Mouse (Mus musculus): ENCODE data around the gene Lhfpl3. TPM values are rescaled to one million over a fixed set of nuclear protein-coding genes. Genes with fewer than 3 reads are reported as not detected.

The Lhfpl3 gene
- polyA plus RNA-seq, 1 experiment from 2014 or later = 22.4 TPM

DNA sequence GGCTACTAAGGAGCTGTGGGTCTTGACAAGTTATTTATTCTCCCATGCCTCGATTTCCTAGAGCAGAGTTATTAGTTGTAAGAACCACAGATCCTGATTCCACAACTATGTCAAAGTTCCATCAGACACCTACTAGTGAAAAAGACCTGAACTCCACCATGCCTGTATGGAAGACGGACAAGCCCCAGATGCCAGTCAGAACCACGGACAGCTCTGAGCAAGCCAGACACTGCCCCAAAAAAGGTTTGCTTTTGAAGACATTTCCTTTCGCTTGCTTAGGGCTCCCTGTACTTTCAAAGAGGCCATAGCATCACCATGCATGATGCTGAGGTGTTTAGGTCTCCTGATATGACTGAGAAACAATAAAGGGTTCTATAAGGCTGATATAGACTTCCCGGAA lies 197.4 kb downstream of the Lhfpl3 start:
- no peaks in the 10 kb centered on the region for H3K9me3 ChIP-seq
- H3K9ac ChIP-seq = no peak overlapping the region
- H3K4me2 ChIP-seq = no peak overlapping the region
- no peak overlapping the region for H3K4me3 ChIP-seq
- no peak for ATAC-seq (ENCODE audit: low FRiP score, low read depth)
- H3K4me1 ChIP-seq (replicated peaks) = no peaks in the 10 kb centered on the region
- no peak overlapping the region for H3K27ac ChIP-seq (replicated peaks)
- WGBS = 73% methylated on average over 5 of the region's 5 CpGs
- no peaks in the 10 kb centered on the region for H3K27me3 ChIP-seq
- no peaks in the 10 kb centered on the region for H3K36me3 ChIP-seq

- no peak overlapping the region for H3K4me3 ChIP-seq
- no peak overlapping the region for H3K9ac ChIP-seq
- H3K4me2 ChIP-seq = no peak overlapping the region
- 77% methylated on average over 6 of the region's 6 CpGs for WGBS
- no peaks in the 10 kb centered on the region for H3K9me3 ChIP-seq
- no peaks in the 10 kb centered on the region for H3K36me3 ChIP-seq
- H3K27ac ChIP-seq (replicated peaks) = no peak overlapping the region
- no peak for ATAC-seq (ENCODE audit: low FRiP score, low read depth)
- no peaks in the 10 kb centered on the region for H3K4me1 ChIP-seq (replicated peaks)
- H3K27me3 ChIP-seq = no peaks in the 10 kb centered on the region
Observed at GRCm38 (mm10) chr5:22963300-22963699, 217.4 kb downstream of the Lhfpl3 start.

DNA sequence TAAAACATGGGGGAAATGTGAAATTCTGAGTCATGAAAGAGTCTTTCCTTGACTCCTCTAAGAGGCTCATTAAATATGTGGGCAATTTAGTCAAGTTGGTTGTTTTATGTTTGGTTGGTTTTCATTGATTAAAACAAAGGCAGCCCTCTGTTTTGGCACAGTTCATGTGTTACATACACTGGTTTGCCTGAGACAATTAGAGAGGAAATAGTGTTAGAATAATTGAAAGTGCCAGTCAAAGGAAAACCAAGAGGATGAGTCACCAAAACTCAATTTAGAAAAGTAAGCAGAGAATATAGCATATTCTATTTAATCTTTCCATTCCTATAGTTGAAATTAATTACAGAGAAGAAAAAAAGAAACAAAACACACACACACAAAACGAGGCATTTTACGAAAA lies 240.9 kb downstream of the Lhfpl3 start:
- Histone ChIP-seq H3K9me3 (no peaks in the 10 kb centered on the region), H3K9ac (no peak overlapping the region), H3K4me2 (no peak overlapping the region), H3K27me3 (no peaks in the 10 kb centered on the region), H3K36me3 (no peaks in the 10 kb centered on the region), H3K27ac (replicated peaks) (no peak overlapping the region), H3K4me3 (no peak overlapping the region), H3K4me1 (replicated peaks) (no peaks in the 10 kb centered on the region)
- no peak for ATAC-seq (ENCODE audit: low FRiP score, low read depth)
- WGBS = 90% methylated on average over 2 of the region's 2 CpGs

GRCm38 (mm10) chr5:22999811-23000210 lies 254.0 kb downstream of the Lhfpl3 start:
- Histone ChIP-seq H3K36me3 (no peaks in the 10 kb centered on the region), H3K4me2 (no peak overlapping the region), H3K27me3 (no peaks in the 10 kb centered on the region), H3K9me3 (no peaks in the 10 kb centered on the region), H3K9ac (no peak overlapping the region), H3K4me1 (replicated peaks) (peaks cover 6% of the 10 kb centered on the region; the same call in 1 of the 2 replicates), H3K27ac (replicated peaks) (no peak overlapping the region), H3K4me3 (no peak overlapping the region)
- ATAC-seq (ENCODE audit: low FRiP score, low read depth) = peak; percentile 59; the same call in 1 of the 2 replicates
- WGBS = 56% methylated on average over 3 of the region's 3 CpGs

- Histone ChIP-seq H3K4me2 (no peak overlapping the region), H3K9ac (no peak overlapping the region), H3K9me3 (no peaks in the 10 kb centered on the region), H3K4me1 (replicated peaks) (peaks cover 6% of the 10 kb centered on the region; the same call in 1 of the 2 replicates), H3K27ac (replicated peaks) (no peak overlapping the region), H3K27me3 (no peaks in the 10 kb centered on the region), H3K4me3 (no peak overlapping the region), H3K36me3 (no peaks in the 10 kb centered on the region)
- ATAC-seq (ENCODE audit: low FRiP score, low read depth) = peak; percentile 73; the same call in 1 of the 2 replicates
- WGBS = 73% methylated on average over 2 of the region's 2 CpGs
Observed at GRCm38 (mm10) chr5:23003123-23003797, 257.4 kb downstream of the Lhfpl3 start.

- Histone ChIP-seq H3K9me3 (no peaks in the 10 kb centered on the region), H3K4me3 (no peak overlapping the region), H3K27me3 (no peaks in the 10 kb centered on the region), H3K27ac (replicated peaks) (no peak overlapping the region), H3K9ac (no peak overlapping the region), H3K4me1 (replicated peaks) (peaks cover 6% of the 10 kb centered on the region; the same call in 1 of the 2 replicates), H3K36me3 (no peaks in the 10 kb centered on the region), H3K4me2 (no peak overlapping the region)
- ATAC-seq (ENCODE audit: low FRiP score, low read depth) = no peak
- 79% methylated on average over 1 of the region's 1 CpGs for WGBS
Observed at GRCm38 (mm10) chr5:23006207-23006606, 260.3 kb downstream of the Lhfpl3 start.

DNA sequence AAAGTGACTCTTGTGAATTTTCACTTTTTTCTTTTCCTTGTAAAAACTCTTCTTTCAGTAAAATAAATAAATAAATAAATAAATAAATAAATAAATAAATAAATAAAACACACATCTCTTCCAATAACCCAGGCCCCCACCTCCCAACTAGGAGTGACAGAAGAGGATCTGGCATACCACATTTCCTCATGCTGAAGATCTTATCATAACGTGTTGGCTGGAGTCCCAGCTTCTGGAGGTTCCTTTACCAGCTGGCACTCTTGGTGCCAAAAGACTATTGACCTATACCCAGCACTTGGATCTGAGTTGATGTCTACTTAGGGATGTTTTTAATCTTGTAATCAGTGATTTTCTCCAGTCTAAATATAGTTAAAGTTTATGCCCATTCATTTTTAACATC lies 264.6 kb downstream of the Lhfpl3 start:
- 69% methylated on average over 1 of the region's 1 CpGs for WGBS

GRCm38 (mm10) chr5:23013997-23014396 lies 268.1 kb downstream of the Lhfpl3 start:
- Histone ChIP-seq H3K27ac (replicated peaks) (0 out of 2 replicates have a peak overlapping the region, but pooled peaks have one; percentile 3), H3K36me3 (no peaks in the 10 kb centered on the region), H3K4me1 (replicated peaks) (no peaks in the 10 kb centered on the region), H3K9me3 (no peaks in the 10 kb centered on the region), H3K4me2 (no peak overlapping the region), H3K4me3 (no peak overlapping the region), H3K9ac (no peak overlapping the region), H3K27me3 (no peaks in the 10 kb centered on the region)
- no peak for ATAC-seq (ENCODE audit: low FRiP score, low read depth)

More for the DNA sequence above, 264.6 kb downstream of the Lhfpl3 start:
- no peak for ATAC-seq (ENCODE audit: low FRiP score, low read depth)
- H3K9ac ChIP-seq = no peak overlapping the region
- H3K36me3 ChIP-seq = no peaks in the 10 kb centered on the region
- H3K4me1 ChIP-seq (replicated peaks) = no peaks in the 10 kb centered on the region
- no peaks in the 10 kb centered on the region for H3K9me3 ChIP-seq
- H3K27me3 ChIP-seq = no peaks in the 10 kb centered on the region
- no peak overlapping the region for H3K4me2 ChIP-seq
- H3K4me3 ChIP-seq = no peak overlapping the region
- H3K27ac ChIP-seq (replicated peaks) = no peak overlapping the region

GRCm38 (mm10) chr5:23015587-23016335 lies 269.9 kb downstream of the Lhfpl3 start:
- Histone ChIP-seq H3K36me3 (no peaks in the 10 kb centered on the region), H3K4me1 (replicated peaks) (no peaks in the 10 kb centered on the region), H3K9ac (no peak overlapping the region), H3K4me2 (no peak overlapping the region), H3K27me3 (no peaks in the 10 kb centered on the region), H3K27ac (replicated peaks) (no peak overlapping the region), H3K4me3 (no peak overlapping the region), H3K9me3 (no peaks in the 10 kb centered on the region)
- ATAC-seq (ENCODE audit: low FRiP score, low read depth) = no peak
- WGBS = 79% methylated on average over 8 of the region's 8 CpGs

DNA sequence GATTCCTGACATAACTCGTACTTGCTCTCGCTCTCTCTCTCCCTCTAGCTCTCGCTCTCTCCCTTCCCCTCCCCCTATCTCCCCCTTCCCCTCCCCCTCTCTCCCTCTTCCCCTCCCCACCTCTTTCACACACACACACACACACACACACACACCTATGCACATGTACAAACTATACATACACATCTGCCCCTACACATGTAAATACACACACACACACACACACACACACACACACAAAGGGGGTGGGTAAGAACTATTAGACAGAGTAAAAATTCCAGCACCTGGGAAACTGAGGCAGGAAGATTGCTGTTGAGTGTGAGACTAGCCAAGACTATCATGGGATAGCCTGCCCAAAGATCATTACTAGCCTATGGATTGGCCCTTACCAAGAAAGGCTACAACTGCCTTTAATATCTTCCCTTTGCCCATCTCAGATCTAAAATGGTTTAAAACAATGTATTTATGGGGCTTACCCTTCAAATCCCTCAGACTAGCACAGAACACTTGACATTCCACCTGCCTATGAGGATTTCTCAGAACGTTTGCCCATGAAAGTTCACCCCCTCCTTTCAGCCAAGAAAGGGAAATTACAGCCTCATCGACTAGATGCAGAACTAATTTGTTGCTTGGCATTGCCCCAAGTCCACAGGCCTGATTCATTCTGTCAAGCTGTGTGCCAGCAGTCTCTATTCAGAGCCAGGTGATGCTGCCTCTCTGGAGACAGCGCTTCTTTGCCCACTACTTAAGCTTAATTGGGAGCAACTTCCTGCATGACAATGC lies 289.3 kb downstream of the Lhfpl3 start:
- H3K9ac ChIP-seq = no peak overlapping the region
- H3K36me3 ChIP-seq = no peaks in the 10 kb centered on the region
- peak; percentile 82 for ATAC-seq (ENCODE audit: low FRiP score, low read depth)
- H3K27ac ChIP-seq (replicated peaks) = no peak overlapping the region
- no peaks in the 10 kb centered on the region for H3K9me3 ChIP-seq
- WGBS = 60% methylated on average over 6 of the region's 6 CpGs
- H3K4me1 ChIP-seq (replicated peaks) = peaks cover 7% of the 10 kb centered on the region
- H3K27me3 ChIP-seq = no peaks in the 10 kb centered on the region
- H3K4me3 ChIP-seq = no peak overlapping the region
- H3K4me2 ChIP-seq = no peak overlapping the region

GRCm38 (mm10) chr5:23035727-23036029 lies 289.8 kb downstream of the Lhfpl3 start:
- peaks cover 11% of the 10 kb centered on the region for H3K4me1 ChIP-seq (replicated peaks)
- H3K36me3 ChIP-seq = no peaks in the 10 kb centered on the region
- no peak; the same call in 1 of the 2 replicates for ATAC-seq (ENCODE audit: low FRiP score, low read depth)
- no peak overlapping the region for H3K4me3 ChIP-seq
- H3K27ac ChIP-seq (replicated peaks) = no peak overlapping the region
- no peaks in the 10 kb centered on the region for H3K9me3 ChIP-seq
- no peaks in the 10 kb centered on the region for H3K27me3 ChIP-seq
- H3K9ac ChIP-seq = no peak overlapping the region
- WGBS = 49% methylated on average over 5 of the region's 5 CpGs
- H3K4me2 ChIP-seq = no peak overlapping the region

GRCm38 (mm10) chr5:23040429-23040828 lies 294.6 kb downstream of the Lhfpl3 start:
- Histone ChIP-seq H3K27me3 (no peaks in the 10 kb centered on the region), H3K4me2 (no peak overlapping the region), H3K4me1 (replicated peaks) (peaks cover 15% of the 10 kb centered on the region), H3K4me3 (no peak overlapping the region), H3K27ac (replicated peaks) (no peak overlapping the region), H3K9me3 (no peaks in the 10 kb centered on the region), H3K36me3 (no peaks in the 10 kb centered on the region), H3K9ac (no peak overlapping the region)
- WGBS = 57% methylated on average over 4 of the region's 4 CpGs
- ATAC-seq (ENCODE audit: low FRiP score, low read depth) = no peak
